Mouse (Mus musculus) macrophage (primary cell): ENCODE results near the gene Spata19. TPM values are rescaled to one million over a fixed set of nuclear protein-coding genes. Genes with fewer than 3 reads are reported as not detected.

Experiments
- H3K27ac ChIP-seq: fragments of 350-480 bp; formaldehyde crosslinking; 2 replicates; pipeline ENCODE4 v1.9.0; 2021
- H3K36me3 ChIP-seq: fragments of 350-480 bp; formaldehyde crosslinking; 2 replicates; pipeline ENCODE4 v1.9.0; 2021; ENCODE audit errors: inconsistent target
- H3K4me3 ChIP-seq: fragments of 350-480 bp; formaldehyde crosslinking; 2 replicates; pipeline ENCODE4 v1.9.0; 2021; ENCODE audit errors: inconsistent target
- H3K79me2 ChIP-seq: fragments of 350-480 bp; formaldehyde crosslinking; 2 replicates; pipeline ENCODE4 v1.9.0; 2021; ENCODE audit errors: inconsistent target
- WGBS: methylation state at CpG from one replicate; pipeline ENCODE4 v1.1.7; 2026; ENCODE audit warnings: inconsistent platforms; ENCODE audit not compliant: missing documents; 5-methylcytosine and 5-hydroxymethylcytosine counted together
- polyA plus RNA-seq: library from polyadenylated mRNA; stranded (reverse); fragments of 250-400 nt; gene quantifications from 3 replicates; pipeline ENCODE4 v1.2.4, GENCODE M21; 2018; ENCODE audit warnings: inconsistent platforms
- total RNA-seq, 78 experiments: library from RNA; depleted of rRNA; stranded (reverse); fragments of 250-400 nt; gene quantifications; 1 replicate in 9 of 78; 2 replicates in 24 of 78; 3 replicates in 43 of 78; 4 replicates in 2 of 78; pipeline ENCODE4 v1.2.4; 2018; ENCODE audit warnings: inconsistent platforms in 56 of 78

Spata19 gene
- not detected for total RNA-seq (2018; cell fraction: chromatin; rRNA removed)
- total RNA-seq (2018; cell fraction: cytosol; rRNA removed), result not detected
- total RNA-seq (2018; cell fraction: nucleus; rRNA removed), result not detected
- not detected in 3 replicates for polyA plus RNA-seq

DNA sequence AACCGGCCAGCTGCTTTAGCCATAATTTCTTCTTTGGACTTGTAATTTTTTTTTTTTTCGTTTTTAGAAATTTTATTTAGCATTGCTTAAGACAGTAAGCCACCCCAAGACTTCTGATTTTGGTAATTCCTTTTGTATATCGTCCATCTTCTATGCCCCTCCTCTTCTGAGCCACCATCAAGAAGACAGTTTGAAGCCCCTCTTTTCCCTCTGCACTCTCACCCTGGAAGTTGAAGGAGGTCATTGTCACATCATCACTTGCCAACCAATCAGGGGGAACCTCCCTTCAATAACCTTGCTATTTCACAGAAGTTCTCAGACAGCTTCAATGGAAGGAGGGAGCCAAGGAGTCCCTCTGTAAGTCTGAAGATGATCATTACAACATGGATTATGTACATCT, at the start of gene Spata19:
Gene Spata19 (plus strand): TSS at position 301 of the 400 bp plus-strand sequence.
- 80% methylated on average over 3 of the region's 3 CpGs for WGBS
- H3K4me3 ChIP-seq, result no peak within 1 kb of the TSS

DNA sequence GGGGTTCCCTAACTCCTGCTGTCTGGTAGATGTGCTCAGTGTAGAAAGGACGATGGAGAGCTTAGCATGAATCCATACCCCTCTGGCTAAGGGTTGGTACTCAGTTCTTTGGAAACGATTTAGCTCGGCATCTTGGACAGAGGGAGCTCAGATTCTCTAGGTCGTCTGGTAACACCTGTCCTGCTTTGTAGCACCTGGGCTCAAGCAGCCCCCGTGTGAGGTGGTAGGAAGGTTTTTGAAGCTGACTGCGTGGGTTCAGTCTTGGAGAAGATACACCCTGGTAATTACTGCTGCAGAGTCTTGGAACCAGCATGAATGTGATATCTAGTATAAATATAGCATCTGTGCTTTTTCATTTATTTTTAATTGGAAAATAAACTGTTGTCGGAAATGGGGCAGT, 43.5 kb upstream of the Spata19 start:
- no peak overlapping the region for H3K4me3 ChIP-seq
- H3K79me2 ChIP-seq, result no peaks in the 10 kb centered on the region
- no peak overlapping the region for H3K27ac ChIP-seq
- H3K36me3 ChIP-seq, result no peaks in the 10 kb centered on the region
- WGBS, result 83% methylated on average over 7 of the region's 7 CpGs

More for the DNA sequence above, at the start of gene Spata19:
- H3K79me2 ChIP-seq, result no peaks in the 10 kb centered on the region
- no peaks in the 10 kb centered on the region for H3K36me3 ChIP-seq
- no peak within 1 kb of the TSS for H3K27ac ChIP-seq

DNA sequence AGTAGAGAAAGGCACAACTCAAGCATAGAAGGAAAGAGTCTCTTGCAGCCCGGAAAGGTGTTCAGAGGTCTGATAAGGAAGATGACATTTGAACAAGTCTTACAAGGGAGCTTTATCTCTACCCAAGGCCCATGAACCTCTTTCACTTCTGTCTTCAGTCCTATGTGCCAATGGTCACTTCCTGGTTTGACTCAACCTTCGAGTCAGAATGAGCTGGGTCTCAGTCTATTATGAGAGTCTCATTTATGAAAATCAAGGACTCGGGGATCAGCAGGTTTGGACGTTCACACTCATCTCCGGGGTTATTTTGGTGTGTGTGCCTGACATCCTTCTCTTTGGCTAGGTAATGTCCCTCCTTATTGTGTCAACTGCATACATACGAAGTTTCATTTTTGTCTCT, 38.7 kb upstream of the Spata19 start:
- no peak overlapping the region for H3K27ac ChIP-seq
- H3K79me2 ChIP-seq, result no peaks in the 10 kb centered on the region
- no peaks in the 10 kb centered on the region for H3K36me3 ChIP-seq
- H3K4me3 ChIP-seq, result no peak overlapping the region
- WGBS, result 82% methylated on average over 6 of the region's 6 CpGs

DNA sequence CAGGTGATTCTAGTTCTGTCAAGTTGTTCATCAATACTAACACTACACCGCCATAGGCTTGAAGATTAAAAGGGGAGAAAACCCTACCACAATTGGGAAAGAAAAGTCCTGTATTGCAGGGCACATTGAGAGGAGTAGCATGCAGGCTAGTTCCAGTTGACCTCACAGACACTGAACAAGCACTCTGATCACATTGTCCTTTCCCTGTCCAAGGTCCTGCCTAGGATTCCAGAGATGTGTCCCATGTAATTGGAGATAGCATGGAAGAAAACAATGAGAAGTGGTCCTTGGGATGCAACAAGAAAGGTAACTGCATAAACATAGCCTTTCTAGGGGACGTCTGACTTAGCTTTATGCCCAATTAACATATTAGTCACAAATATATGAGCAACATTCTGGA, 29.4 kb upstream of the Spata19 start:
- Histone ChIP-seq H3K27ac (no peak overlapping the region), H3K36me3 (no peaks in the 10 kb centered on the region), H3K79me2 (no peaks in the 10 kb centered on the region), H3K4me3 (no peak overlapping the region)
- WGBS, result 70% methylated on average over 1 of the region's 2 CpGs

DNA sequence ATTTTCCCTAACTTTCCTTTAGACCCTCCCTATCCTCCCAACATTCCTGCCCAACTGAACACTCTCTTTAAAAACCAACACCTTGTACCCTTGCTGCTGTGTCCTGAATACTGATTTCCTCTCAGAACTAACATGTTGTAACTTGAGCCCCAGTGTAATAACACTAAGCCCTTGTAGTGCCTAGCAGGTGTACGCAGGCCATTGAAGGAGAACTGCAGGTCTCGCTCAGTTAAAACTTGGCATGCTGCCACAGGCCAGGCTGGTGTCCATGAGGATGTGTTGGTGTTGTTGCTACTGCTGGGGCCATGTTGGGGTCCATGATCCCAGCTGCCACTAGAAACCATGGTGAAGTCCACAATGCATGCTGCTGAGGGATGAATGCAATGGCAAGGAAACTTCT, 27.5 kb upstream of the Spata19 start:
- Histone ChIP-seq H3K79me2 (no peaks in the 10 kb centered on the region), H3K36me3 (no peaks in the 10 kb centered on the region), H3K4me3 (no peak overlapping the region), H3K27ac (no peak overlapping the region)
- 95% methylated on average over 2 of the region's 2 CpGs for WGBS

DNA sequence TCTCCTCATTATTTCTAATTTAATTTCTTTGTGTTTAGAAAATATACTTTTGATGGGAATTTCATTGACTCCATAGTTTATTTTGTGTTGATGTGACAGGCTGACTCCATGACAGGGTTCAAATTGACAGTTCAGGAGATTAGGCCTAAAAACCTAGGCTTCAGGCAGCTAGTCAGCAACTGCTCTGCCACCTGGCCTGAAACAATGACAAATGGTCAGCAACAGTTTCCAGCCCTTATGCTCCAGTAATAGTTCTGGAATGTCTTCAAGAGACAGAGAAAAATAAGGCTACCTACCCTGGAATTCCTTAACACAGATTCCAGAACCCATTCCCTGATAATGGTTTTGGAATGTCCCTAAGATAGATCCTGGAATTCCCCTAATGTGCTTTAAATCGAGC, 20.9 kb upstream of the Spata19 start:
- Histone ChIP-seq H3K4me3 (no peak overlapping the region), H3K27ac (no peak overlapping the region), H3K36me3 (no peaks in the 10 kb centered on the region), H3K79me2 (no peaks in the 10 kb centered on the region)
- WGBS, result 62% methylated on average over 1 of the region's 1 CpGs

DNA sequence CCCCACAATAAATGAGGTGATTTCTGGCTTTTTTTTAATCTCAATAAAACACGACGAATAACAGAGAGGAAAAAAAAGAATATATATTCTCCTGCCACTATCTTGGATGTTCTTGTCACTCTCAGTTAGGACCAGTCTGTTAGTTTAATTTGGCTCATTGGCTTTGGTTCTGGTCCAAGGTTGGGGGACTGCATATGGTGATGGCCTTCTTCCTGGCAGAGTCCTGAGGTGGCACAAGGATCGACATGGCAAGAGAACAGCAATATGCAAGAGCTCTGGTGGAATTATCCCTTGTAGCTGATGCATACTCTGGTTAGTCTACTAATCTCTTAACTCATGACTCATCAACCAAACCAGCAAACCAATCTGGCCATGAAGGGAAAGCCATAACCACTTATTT, 9.6 kb upstream of the Spata19 start:
- no peak overlapping the region for H3K4me3 ChIP-seq
- WGBS, result 91% methylated on average over 3 of the region's 3 CpGs
- H3K36me3 ChIP-seq, result no peaks in the 10 kb centered on the region
- no peaks in the 10 kb centered on the region for H3K79me2 ChIP-seq
- no peak overlapping the region for H3K27ac ChIP-seq

DNA sequence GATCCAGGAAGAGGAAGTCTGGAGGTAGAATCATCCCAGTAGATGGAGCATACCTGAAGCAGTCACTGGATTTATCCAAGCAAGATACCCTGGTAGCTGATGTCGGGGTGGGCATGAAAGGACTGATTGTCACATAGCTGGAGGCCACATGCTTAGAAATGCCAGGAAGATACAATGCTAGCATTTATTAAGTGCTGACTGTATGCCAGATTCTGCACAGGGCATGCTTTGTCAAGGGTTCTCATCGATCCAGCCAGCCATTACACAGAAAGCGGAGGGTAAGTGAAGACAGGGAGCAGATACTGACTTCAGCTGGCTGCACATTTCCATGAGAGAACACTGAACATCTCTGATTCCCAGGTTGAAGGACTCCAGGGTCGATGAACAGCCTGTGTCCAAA, 4.6 kb downstream of the Spata19 start:
- WGBS, result 86% methylated on average over 4 of the region's 4 CpGs
- no peaks in the 10 kb centered on the region for H3K79me2 ChIP-seq
- H3K27ac ChIP-seq, result no peak overlapping the region
- H3K4me3 ChIP-seq, result no peak overlapping the region
- no peaks in the 10 kb centered on the region for H3K36me3 ChIP-seq

DNA sequence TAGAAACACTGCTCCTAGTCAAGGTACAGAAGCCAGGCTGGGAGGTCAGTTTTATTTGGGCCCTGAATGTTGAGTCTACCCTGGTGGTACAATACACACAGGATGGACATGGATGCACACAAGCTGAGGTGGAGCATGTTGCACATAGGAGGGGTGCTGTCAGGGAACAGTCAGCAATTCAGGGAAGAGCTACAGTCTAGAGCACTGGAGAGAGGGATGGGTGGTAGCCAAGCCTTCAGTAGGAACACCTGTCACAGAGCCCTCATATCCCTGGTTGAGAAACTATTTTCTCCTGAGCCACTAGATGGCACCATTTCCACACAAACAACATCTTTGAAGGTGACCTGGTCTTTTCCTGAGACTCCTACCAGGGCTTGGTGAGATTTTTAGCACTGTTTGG, 13.1 kb downstream of the Spata19 start:
- Histone ChIP-seq H3K27ac (no peak overlapping the region), H3K36me3 (no peaks in the 10 kb centered on the region), H3K79me2 (no peaks in the 10 kb centered on the region), H3K4me3 (no peak overlapping the region)

DNA sequence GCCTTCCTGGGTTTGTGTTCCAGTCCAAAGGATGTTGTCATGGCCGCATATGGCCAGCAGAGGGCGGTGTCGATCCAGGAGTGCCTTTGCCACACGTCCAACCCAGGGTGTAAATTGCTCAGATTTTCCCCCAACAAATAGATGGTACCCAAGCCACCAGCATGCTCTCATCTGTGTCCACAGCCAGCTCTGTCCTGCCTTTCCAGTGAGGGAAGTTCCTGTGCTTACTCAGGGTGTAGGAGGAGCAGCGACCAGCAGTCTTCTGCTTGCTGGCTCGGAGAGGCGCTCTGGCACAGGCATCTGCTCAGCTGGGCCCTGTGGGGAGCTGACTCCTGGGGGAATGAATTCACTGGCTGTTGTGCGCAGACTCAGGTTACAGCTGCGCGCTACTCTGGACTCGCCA, 17.5 kb downstream of the Spata19 start:
- Histone ChIP-seq H3K36me3 (no peaks in the 10 kb centered on the region), H3K4me3 (no peak overlapping the region), H3K79me2 (no peaks in the 10 kb centered on the region), H3K27ac (no peak overlapping the region)
- 13% methylated on average over 11 of the region's 11 CpGs for WGBS

DNA sequence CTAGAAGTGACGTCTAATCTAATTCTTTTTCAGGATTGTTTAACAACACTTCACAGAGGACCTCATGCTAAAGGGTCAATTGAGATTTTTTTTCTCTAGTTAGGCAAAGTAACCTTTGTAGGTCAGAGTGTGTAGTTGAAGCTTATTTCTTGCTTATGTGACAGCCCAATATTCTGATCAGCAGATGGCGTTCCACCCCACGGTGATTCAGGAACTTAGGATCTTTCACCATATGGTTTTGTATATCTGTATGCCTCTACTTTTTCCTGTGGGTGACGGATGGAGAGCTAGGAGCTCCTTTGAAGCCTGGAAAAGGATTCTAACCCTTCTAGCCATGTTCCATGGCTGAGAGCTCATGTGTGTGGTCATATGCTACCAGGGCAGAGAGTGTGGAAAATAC, 27.9 kb downstream of the Spata19 start:
- WGBS, result 81% methylated on average over 4 of the region's 4 CpGs
- H3K79me2 ChIP-seq, result no peaks in the 10 kb centered on the region
- H3K4me3 ChIP-seq, result no peak overlapping the region

DNA sequence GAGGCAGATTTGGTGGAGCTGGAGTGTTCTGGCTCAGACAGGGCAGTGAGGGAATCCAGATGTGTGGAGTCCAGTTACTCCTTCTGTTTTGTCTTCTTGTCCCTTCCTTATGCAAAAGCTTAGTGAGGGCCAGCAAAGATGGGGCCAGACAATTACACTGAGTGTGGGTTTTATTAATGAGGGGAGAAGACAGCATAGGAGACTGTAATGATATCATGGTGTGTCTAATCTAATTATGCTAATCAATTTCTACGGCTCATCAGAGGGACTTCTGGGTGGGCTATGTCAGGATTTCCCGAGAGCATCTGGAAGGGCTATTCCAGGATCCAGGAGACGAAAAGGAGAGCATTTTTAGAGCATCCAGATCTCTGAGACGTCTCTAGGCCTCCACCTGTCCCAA, 32.0 kb downstream of the Spata19 start:
- H3K4me3 ChIP-seq, result no peak overlapping the region
- H3K79me2 ChIP-seq, result no peaks in the 10 kb centered on the region
- WGBS, result 69% methylated on average over 4 of the region's 4 CpGs
- no peaks in the 10 kb centered on the region for H3K36me3 ChIP-seq
- no peak overlapping the region for H3K27ac ChIP-seq

More for the DNA sequence above, 27.9 kb downstream of the Spata19 start:
- Histone ChIP-seq H3K27ac (no peak overlapping the region), H3K36me3 (no peaks in the 10 kb centered on the region)

DNA sequence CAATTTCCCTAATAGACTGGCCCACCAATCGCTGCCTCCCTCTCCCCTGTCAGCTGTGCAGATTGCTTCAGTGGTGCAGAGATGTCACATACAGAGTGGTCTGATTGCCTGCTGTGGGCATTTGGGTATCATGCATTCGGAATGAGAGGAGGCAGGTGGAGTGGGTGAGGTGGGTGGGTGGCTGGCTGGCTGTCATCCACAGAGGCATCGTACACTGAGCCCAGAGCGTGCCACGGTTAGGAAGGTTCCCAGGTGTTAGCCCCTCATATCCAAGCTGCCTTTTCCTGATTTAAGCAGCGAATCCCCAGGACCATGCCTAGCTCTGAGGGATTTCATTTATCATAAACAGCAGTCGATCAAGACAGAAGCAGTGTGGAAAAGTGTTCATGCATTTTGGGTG, 36.7 kb downstream of the Spata19 start:
- H3K36me3 ChIP-seq, result no peaks in the 10 kb centered on the region
- H3K27ac ChIP-seq, result no peak overlapping the region
- no peaks in the 10 kb centered on the region for H3K79me2 ChIP-seq
- WGBS, result 87% methylated on average over 7 of the region's 7 CpGs
- no peak overlapping the region for H3K4me3 ChIP-seq

DNA sequence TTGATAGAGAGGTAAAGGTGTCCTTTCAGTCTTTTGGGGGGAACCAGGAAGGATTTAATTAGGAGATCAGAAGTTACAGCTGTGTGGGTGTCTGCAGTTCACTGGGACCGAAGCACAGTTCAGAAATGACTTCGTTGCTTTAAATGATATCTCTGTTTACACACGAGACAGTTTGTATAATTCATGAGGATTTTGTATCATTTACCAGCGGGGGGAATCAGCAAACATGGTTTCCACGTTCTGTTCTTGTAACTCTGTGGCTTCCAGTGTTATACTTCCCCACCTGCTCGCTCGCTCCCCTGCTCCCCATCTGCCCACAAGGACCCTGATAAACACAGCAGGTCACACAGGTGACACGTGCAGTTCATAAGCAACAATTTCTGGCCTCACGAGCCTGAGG, 39.3 kb downstream of the Spata19 start:
- WGBS, result 77% methylated on average over 9 of the region's 9 CpGs
- no peaks in the 10 kb centered on the region for H3K36me3 ChIP-seq
- H3K27ac ChIP-seq, result no peak overlapping the region
- H3K4me3 ChIP-seq, result no peak overlapping the region
- H3K79me2 ChIP-seq, result no peaks in the 10 kb centered on the region

DNA sequence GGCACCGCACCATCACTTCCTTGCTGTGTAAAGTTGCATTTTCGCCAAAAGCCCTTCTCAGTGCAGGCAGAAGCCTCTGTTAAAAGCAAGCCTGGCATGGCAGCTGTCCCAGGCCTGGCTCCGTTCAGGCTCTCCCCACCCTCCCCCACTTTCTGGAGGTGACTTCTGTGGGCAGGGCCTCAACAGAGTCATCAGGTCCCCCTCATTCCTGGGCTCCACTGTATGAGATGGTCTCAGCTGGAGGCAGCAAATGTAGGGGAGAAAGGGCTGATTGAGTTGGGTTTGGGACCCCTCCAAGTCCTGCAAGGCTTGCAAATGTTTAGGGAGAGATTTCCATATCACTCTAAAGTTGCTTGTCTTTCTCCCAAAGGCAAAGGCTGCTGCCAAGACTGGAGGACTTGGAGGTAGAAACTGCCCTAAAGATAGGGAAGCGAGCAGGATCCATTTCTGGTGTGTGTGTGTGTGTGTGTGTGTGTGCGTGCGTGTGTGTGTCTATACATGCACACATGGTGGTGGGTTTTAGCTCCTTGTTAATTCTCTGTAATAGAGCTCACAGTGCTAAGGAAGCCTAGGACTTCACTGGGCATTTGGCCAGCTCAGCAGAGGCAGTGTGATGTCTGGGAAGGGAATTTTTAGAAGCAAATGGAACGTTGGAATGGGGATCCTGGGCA, 40.9 kb downstream of the Spata19 start:
- Histone ChIP-seq H3K27ac (no peak overlapping the region), H3K4me3 (no peak overlapping the region), H3K36me3 (no peaks in the 10 kb centered on the region), H3K79me2 (no peaks in the 10 kb centered on the region)
- 81% methylated on average over 7 of the region's 7 CpGs for WGBS
